Mouse (Mus musculus): Measurements from ENCODE around the gene Rbm20.
A peak's percentile ranks its signal among the peaks of the same experiment; 100 is the strongest.
"Not testable (repeated sequence)": the region's sequence is repeated elsewhere in the genome, so short reads cannot be mapped to it uniquely, and the experiment has no call there.

Gene Rbm20

GRCm38 (mm10) chr19:53902739-53903487 is 225.8 kb downstream of the Rbm20 start:
- peak; percentile 98 for DNase-seq (ENCODE audit: inconsistent ontology term)

GRCm38 (mm10) chr19:53903507-53904321 is 226.6 kb downstream of the Rbm20 start:
- peak; percentile 61 for DNase-seq (ENCODE audit: inconsistent ontology term)

GRCm38 (mm10) chr19:53904833-53905480 is 227.9 kb downstream of the Rbm20 start:
- no peak for DNase-seq (ENCODE audit: inconsistent ontology term)

- no peak for DNase-seq (ENCODE audit: inconsistent ontology term)
Measured at GRCm38 (mm10) chr19:53906033-53906702, 229.1 kb downstream of the Rbm20 start.

- not testable (repeated sequence) for DNase-seq (ENCODE audit: inconsistent ontology term)
Measured at GRCm38 (mm10) chr19:53906703-53907070, 229.6 kb downstream of the Rbm20 start.

GRCm38 (mm10) chr19:53914950-53915349 is 237.8 kb downstream of the Rbm20 start:
- DNase-seq (ENCODE audit: inconsistent ontology term): no peak
